Mouse (Mus musculus) embryonic facial prominence, embryonic 14.5 days (tissue): Measurements from ENCODE around the gene Ophn1. TPM values are rescaled to one million over a fixed set of nuclear protein-coding genes. Genes with fewer than 3 reads are reported as not detected.
A peak's percentile ranks its signal among the peaks of the same experiment; 100 is the strongest.

Experiments
- ATAC-seq: fragments of 200-750 bp; cut with Nextera tagmentation; 2 replicates; pipeline ENCODE4 v1.8.0; 2017; ENCODE audit warnings: low read depth, moderate number of reproducible peaks, moderate TSS enrichment
- DNase-seq: peaks from one replicate; pipeline ENCODE4 v3.0.0-alpha.2; 2015; ENCODE audit warnings: low spot score
- H3K27ac ChIP-seq: fragments of 300-500 bp; sonication (generic); replicated peaks from 2 replicates; pipeline ENCODE4 v1.5.1; 2014; ENCODE audit warnings: low read depth, mild to moderate bottlenecking, low read length, moderate library complexity
- H3K27me3 ChIP-seq: fragments of 300-500 bp; sonication (generic); replicated peaks from 2 replicates; pipeline ENCODE4 v1.6.1; 2014; ENCODE audit warnings: low read length; ENCODE audit not compliant: control insufficient read depth, insufficient read depth
- H3K36me3 ChIP-seq: fragments of 300-500 bp; sonication (generic); 2 replicates; pipeline ENCODE4 v1.6.1; 2014; ENCODE audit warnings: low read length, mixed read lengths; ENCODE audit not compliant: control insufficient read depth, insufficient read depth
- H3K4me1 ChIP-seq: fragments of 300-500 bp; sonication (generic); 2 replicates; pipeline ENCODE4 v1.6.1; 2014; ENCODE audit warnings: antibody characterized with exemption, low read length; ENCODE audit not compliant: control insufficient read depth, insufficient read depth
- H3K4me2 ChIP-seq: fragments of 300-500 bp; sonication (generic); 2 replicates; pipeline ENCODE4 v1.6.1; 2014; ENCODE audit warnings: low read depth, mild to moderate bottlenecking, low read length, moderate library complexity, mixed read lengths
- H3K4me3 ChIP-seq: fragments of 300-500 bp; sonication (generic); 2 replicates; pipeline ENCODE4 v1.5.1; 2014; ENCODE audit warnings: low read depth, mild to moderate bottlenecking, low read length
- H3K9ac ChIP-seq: fragments of 300-500 bp; sonication (generic); 2 replicates; pipeline ENCODE4 v1.6.1; 2014; ENCODE audit warnings: low read depth, mild to moderate bottlenecking, low read length, moderate library complexity, mixed read lengths
- H3K9me3 ChIP-seq: fragments of 300-500 bp; sonication (generic); 2 replicates; pipeline ENCODE4 v1.6.1; 2016; ENCODE audit warnings: low read length; ENCODE audit not compliant: control insufficient read depth
- WGBS: fragments of 180-500 bp; shearing (Covaris S2); extraction: QIAGEN DNeasy Blood & Tissue Kit; methylation state at CpG from one replicate; pipeline ENCODE4 v1.1.7; 2014; 5-methylcytosine and 5-hydroxymethylcytosine counted together
- polyA plus RNA-seq: library from polyadenylated mRNA; unstranded; fragments of >200 nt; fragmentation: Nextera tagmentation; extraction: Ambion mirVana; gene quantifications from 2 replicates; pipeline ENCODE4 v1.2.1, GENCODE M21; 2014

The Ophn1 gene
- polyA plus RNA-seq, 1 experiment from 2014 or later, result 16.8 TPM

DNA sequence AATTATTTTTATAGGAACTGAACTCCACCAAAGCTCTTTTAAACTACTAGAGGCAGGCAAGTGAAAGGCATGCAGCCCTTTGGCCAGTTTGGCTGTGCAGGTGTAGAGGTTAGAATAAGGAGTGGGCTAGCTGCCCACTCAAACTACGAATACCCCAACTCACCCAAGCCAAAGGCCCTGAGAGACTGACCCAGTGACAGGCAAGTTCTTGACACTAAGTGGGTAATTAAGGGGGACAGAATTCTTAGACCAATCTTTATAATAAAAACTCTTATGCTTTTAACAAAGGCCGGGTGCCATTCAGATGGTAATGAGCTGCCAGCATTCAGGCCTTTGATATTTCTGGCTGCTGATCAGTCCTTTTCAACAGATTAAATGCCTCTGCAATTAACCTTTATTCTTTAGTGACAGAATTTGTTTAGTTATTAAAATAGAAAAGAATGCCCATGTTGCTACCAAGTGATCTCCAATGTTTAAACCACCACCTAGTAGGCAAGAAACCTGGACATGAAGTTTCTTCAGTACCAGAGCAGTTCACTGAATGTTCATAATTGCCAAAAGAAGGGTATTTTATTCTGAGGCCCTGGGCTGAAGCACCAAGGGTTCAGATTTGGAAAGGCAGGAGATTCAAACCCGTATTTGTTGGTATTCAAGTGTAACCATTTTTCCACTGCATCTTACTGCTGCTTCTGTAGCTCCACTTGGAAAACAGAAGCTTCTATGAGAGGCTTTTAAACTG lies 262.0 kb downstream of the Ophn1 start:
- no peak for ATAC-seq
- Histone ChIP-seq H3K9ac (no peak overlapping the region), H3K27me3 (no peaks in the 10 kb centered on the region), H3K4me2 (no peak overlapping the region), H3K4me1 (no peaks in the 10 kb centered on the region), H3K36me3 (no peaks in the 10 kb centered on the region), H3K27ac (no peak overlapping the region), H3K4me3 (no peak overlapping the region), H3K9me3 (no peaks in the 10 kb centered on the region)
- WGBS, result 78% methylated on average over 3 of the region's 3 CpGs
- DNase-seq, result no peak

DNA sequence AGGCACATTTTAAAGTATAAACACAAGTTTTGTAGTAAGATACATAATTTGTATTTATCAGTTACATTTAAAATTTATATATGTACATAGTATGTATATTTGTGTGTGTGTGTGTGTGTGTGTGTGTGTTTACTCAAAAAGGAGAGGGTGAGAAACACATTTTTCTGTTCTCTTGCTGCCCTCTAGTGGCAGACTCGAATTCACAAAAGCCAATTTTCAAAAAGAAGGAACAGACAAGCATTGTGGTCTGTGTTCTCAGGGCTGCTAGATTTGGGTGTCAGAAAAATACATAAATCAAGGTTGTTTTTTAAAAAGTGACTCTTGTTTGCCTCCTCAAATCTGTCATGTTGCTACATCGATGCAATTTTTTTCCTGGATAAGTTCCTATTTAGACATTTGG lies 272.0 kb downstream of the Ophn1 start:
- no peak for ATAC-seq
- peak; percentile 22 for DNase-seq
- H3K27me3 ChIP-seq, result no peaks in the 10 kb centered on the region

DNA sequence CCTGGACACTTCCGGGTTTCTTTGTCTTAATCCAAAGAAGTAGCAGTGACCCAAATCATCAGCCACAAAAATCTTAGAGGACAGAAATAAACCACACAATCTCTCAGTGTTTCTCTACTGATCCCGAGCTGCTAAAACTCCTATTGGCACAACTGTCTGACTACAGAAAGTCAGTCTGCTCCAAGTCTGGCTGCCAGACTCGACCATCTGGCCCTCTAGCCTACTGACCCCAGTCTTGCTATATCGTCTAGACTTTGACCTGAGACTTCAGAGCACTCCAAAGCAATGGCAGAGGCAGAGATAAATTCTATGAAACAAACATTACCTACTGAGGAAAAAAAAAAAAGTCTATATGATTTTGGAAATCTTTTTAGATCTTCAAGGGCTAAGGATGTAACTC lies 273.4 kb downstream of the Ophn1 start:
- H3K4me1 ChIP-seq, result no peaks in the 10 kb centered on the region
- no peak overlapping the region for H3K4me3 ChIP-seq
- no peaks in the 10 kb centered on the region for H3K36me3 ChIP-seq
- no peak overlapping the region for H3K9ac ChIP-seq
- no peaks in the 10 kb centered on the region for H3K9me3 ChIP-seq
- DNase-seq, result no peak
- no peak for ATAC-seq
- H3K27me3 ChIP-seq, result no peaks in the 10 kb centered on the region
- H3K4me2 ChIP-seq, result no peak overlapping the region
- no peak overlapping the region for H3K27ac ChIP-seq
- 61% methylated on average over 4 of the region's 4 CpGs for WGBS

More for the DNA sequence above, 272.0 kb downstream of the Ophn1 start:
- Histone ChIP-seq H3K4me3 (no peak overlapping the region), H3K27ac (no peak overlapping the region), H3K4me1 (no peaks in the 10 kb centered on the region), H3K4me2 (no peak overlapping the region), H3K9me3 (no peaks in the 10 kb centered on the region), H3K9ac (no peak overlapping the region), H3K36me3 (no peaks in the 10 kb centered on the region)
- WGBS, result 2% methylated on average over 2 of the region's 2 CpGs

DNA sequence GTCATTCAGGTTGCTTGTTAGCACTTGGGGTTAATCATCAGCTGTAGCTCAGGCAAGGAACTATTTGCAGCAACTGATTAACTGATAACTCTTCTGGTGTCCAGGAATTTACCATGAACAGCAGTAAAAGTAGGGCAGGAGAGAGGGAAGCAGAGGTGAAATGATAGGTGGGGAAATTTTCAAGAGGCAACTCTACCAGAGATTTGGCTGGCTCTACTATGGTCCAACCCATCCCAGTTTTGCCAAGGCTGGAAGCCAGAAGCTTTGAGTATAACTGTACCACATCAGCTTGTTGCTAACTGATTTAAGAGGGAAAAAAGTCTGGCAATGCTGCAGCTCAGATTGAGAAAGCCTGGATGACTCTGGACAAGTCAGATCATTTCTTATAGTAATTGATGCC lies 316.6 kb downstream of the Ophn1 start:
- H3K4me3 ChIP-seq, result no peak overlapping the region
- H3K9ac ChIP-seq, result no peak overlapping the region
- peaks cover 5% of the 10 kb centered on the region; the same call in 1 of the 2 replicates for H3K27me3 ChIP-seq
- H3K9me3 ChIP-seq, result no peaks in the 10 kb centered on the region
- ATAC-seq (no peak), DNase-seq (no peak)
- H3K4me2 ChIP-seq, result no peak overlapping the region
- H3K4me1 ChIP-seq, result no peaks in the 10 kb centered on the region
- no peak overlapping the region for H3K27ac ChIP-seq
- no peaks in the 10 kb centered on the region for H3K36me3 ChIP-seq

DNA sequence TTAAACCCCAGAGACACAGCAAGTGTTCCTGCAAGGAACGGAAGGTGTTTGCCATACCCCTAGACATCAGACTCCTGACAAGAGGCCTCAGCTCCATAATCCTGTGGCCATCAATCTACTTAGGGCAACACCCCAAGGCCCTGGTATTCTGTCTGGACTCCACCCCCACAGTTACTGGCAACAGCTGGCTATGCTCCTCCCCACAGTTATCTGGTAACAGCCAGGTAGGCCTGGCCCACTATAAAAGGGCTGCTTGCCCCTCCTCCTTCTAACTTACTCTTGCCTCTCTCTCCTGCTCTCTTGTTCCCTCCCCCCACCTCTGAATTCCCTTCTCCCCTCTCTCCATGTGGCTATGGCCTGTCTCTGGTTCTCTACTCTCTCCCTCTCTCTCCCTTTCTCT lies 344.4 kb downstream of the Ophn1 start:
- Histone ChIP-seq H3K9me3 (no peaks in the 10 kb centered on the region), H3K27ac (no peak overlapping the region), H3K4me1 (no peaks in the 10 kb centered on the region), H3K4me3 (no peak overlapping the region), H3K27me3 (no peaks in the 10 kb centered on the region), H3K36me3 (no peaks in the 10 kb centered on the region), H3K9ac (no peak overlapping the region), H3K4me2 (no peak overlapping the region)
- DNase-seq, result no peak
- no peak for ATAC-seq
- 83% methylated on average over 1 of the region's 1 CpGs for WGBS

DNA sequence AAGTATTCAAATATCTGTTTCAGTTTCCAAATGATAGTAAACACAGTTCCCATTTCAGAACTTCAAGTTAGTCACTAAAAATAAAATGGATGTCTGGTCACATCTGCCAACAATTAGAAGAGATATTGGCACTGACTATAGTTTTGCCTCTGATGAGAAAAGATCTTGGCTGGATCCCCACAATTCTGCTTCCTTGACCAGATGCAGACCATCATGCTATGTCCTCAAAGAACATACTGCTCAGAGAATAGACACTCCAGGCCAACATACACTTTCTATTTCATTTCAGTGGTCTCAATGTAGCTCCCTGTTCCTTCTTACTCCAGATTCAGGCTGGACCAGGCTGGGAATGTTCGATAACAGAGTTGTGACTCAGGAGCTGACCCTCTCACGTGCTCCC lies 375.5 kb downstream of the Ophn1 start:
- Histone ChIP-seq H3K4me2 (no peak overlapping the region), H3K36me3 (no peaks in the 10 kb centered on the region), H3K27me3 (no peaks in the 10 kb centered on the region), H3K9ac (no peak overlapping the region), H3K9me3 (no peaks in the 10 kb centered on the region), H3K4me1 (no peaks in the 10 kb centered on the region), H3K4me3 (no peak overlapping the region), H3K27ac (no peak overlapping the region)
- WGBS, result 76% methylated on average over 2 of the region's 2 CpGs
- ATAC-seq (no peak), DNase-seq (peak; percentile 7)

DNA sequence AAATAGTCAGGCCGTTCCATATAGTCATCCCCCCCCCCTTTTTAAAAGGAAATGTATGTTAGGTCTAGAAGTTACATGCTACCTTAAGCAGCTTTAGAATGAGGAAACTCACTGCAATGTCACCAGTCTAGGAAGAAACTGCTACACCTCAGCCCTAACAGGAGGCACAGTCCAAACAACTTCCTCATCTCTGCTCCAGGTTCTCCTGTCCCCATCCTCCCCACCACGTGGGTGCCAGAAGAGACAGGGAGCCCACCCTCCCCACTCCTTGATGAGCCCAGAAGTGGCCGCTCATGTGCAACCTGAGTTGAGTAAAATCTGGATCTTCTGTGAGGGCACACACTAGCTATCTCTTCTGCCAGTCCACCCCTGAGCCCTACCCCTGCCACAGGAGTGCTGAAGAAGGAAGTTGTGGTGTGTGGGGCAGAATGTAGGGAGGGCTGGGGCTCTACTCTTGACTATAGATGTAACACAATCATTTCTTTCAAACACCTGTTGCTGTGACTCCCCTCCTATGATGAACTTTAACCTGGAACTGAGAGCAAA lies 376.4 kb downstream of the Ophn1 start:
- WGBS, result 64% methylated on average over 3 of the region's 3 CpGs
- ATAC-seq (no peak), DNase-seq (no peak)
- Histone ChIP-seq H3K27me3 (no peaks in the 10 kb centered on the region), H3K4me1 (no peaks in the 10 kb centered on the region), H3K27ac (no peak overlapping the region), H3K4me2 (no peak overlapping the region), H3K9me3 (no peaks in the 10 kb centered on the region), H3K9ac (no peak overlapping the region), H3K36me3 (no peaks in the 10 kb centered on the region), H3K4me3 (no peak overlapping the region)
